Mouse (Mus musculus) CH12.LX (cell line): ENCODE measurements around the gene Hivep2. TPM values are rescaled to one million over a fixed set of nuclear protein-coding genes. Genes with fewer than 3 reads are reported as not detected.

ENCODE experiments used
- DNase-seq: peaks from one replicate; pipeline ENCODE4 v3.0.0-alpha.2; 2013; ENCODE audit errors: extremely low read depth
- H3K27ac ChIP-seq: 2 replicates; pipeline ENCODE4 v1.5.1; 2012; ENCODE audit warnings: low read depth, mild to moderate bottlenecking, control low read depth, moderate library complexity; ENCODE audit not compliant: insufficient read depth
- H3K27me3 ChIP-seq: replicated peaks from 2 replicates; pipeline ENCODE3; 2012; ENCODE audit warnings: inconsistent platforms
- H3K36me3 ChIP-seq, 2 experiments: replicated peaks in 1 of 2; 2 replicates each; pipeline versions ENCODE3 to v1.6.1; 2012; ENCODE audit warnings: inconsistent platforms in 1 of 2, low read length in 1 of 2, mild to moderate bottlenecking in 1 of 2, mixed read lengths in 1 of 2, moderate library complexity in 1 of 2; ENCODE audit not compliant: control insufficient read depth in 1 of 2, insufficient read depth in 1 of 2
- H3K4me1 ChIP-seq, 2 experiments: 2 replicates each; pipeline ENCODE4 v1.6.1; 2012; ENCODE audit warnings: inconsistent platforms in 1 of 2, moderate library complexity in 1 of 2; ENCODE audit not compliant: insufficient read depth in 2 of 2, control insufficient read depth in 1 of 2
- H3K4me2 ChIP-seq: 2 replicates; pipeline ENCODE4 v1.6.1; 2012; ENCODE audit warnings: low read depth, mild to moderate bottlenecking, control low read depth; ENCODE audit not compliant: poor library complexity, insufficient read depth, severe bottlenecking
- H3K4me3 ChIP-seq, 3 experiments: fragments of 150-350 bp in 1 of 3; sonication (generic) in 1 of 3; replicated peaks in 1 of 3; 2 replicates each; pipeline versions ENCODE3 to v1.5.1; 2011 to 2012; ENCODE audit warnings: low read depth in 2 of 3, low read length in 2 of 3, mild to moderate bottlenecking in 2 of 3, moderate library complexity in 2 of 3, control low read depth in 1 of 3, improper control_type of control experiment in 1 of 3, inconsistent platforms in 1 of 3, mixed read lengths in 1 of 3; ENCODE audit not compliant: poor library complexity in 1 of 3
- H3K79me2 ChIP-seq: replicated peaks from 2 replicates; pipeline ENCODE4 v1.6.1; 2012; ENCODE audit warnings: mild to moderate bottlenecking, moderate library complexity; ENCODE audit not compliant: control insufficient read depth, poor library complexity, insufficient read depth, severe bottlenecking; ENCODE audit errors: extremely low read depth
- H3K9ac ChIP-seq: 2 replicates; pipeline ENCODE4 v1.6.1; 2012; ENCODE audit warnings: low read depth, mild to moderate bottlenecking, control low read depth, moderate library complexity; ENCODE audit not compliant: insufficient read depth
- H3K9me3 ChIP-seq: replicated peaks from 2 replicates; pipeline ENCODE3; 2012; ENCODE audit warnings: low read length, inconsistent platforms, mixed read lengths
- BHLHE40 ChIP-seq: IDR thresholded peaks from 2 replicates; pipeline ENCODE4 v1.6.1; 2011; ENCODE audit warnings: mild to moderate bottlenecking, low read depth, low read length, improper control_type of control experiment
- CHD1 ChIP-seq: IDR thresholded peaks from 2 replicates; pipeline ENCODE4 v1.6.1; 2012; ENCODE audit warnings: low read depth, low read length, improper control_type of control experiment, inconsistent platforms
- CHD2 ChIP-seq: IDR thresholded peaks from 2 replicates; pipeline ENCODE4 v1.6.1; 2011; ENCODE audit warnings: low read length, improper control_type of control experiment
- CTCF ChIP-seq, 2 experiments: IDR thresholded peaks in 1 of 2; conservative IDR thresholded peaks in 1 of 2; 2 replicates each; pipeline ENCODE4 v1.5.1; 2011 to 2012; ENCODE audit warnings: low read depth in 2 of 2, low read length in 2 of 2, improper control_type of control experiment in 1 of 2, inconsistent platforms in 1 of 2, mild to moderate bottlenecking in 1 of 2, moderate library complexity in 1 of 2
- ELF1 ChIP-seq: IDR thresholded peaks from 2 replicates; pipeline ENCODE4 v1.6.1; 2014; ENCODE audit warnings: low read depth, mild to moderate bottlenecking, inconsistent platforms, low read length, improper control_type of control experiment
- EP300 ChIP-seq: IDR thresholded peaks from 2 replicates; pipeline ENCODE4 v1.6.1; 2011; ENCODE audit warnings: low read length, improper control_type of control experiment
- HCFC1 ChIP-seq: IDR thresholded peaks from 2 replicates; pipeline ENCODE4 v1.6.1; 2012; ENCODE audit warnings: low read depth, mild to moderate bottlenecking, inconsistent platforms, low read length, improper control_type of control experiment
- IRF4 ChIP-seq: IDR thresholded peaks from 2 replicates; pipeline ENCODE4 v1.6.1; 2014; ENCODE audit warnings: low read depth, mild to moderate bottlenecking, inconsistent platforms, low read length, improper control_type of control experiment
- JUN ChIP-seq: IDR thresholded peaks from 2 replicates; pipeline ENCODE4 v1.6.1; 2011; ENCODE audit warnings: low read depth, mild to moderate bottlenecking, low read length, improper control_type of control experiment, moderate library complexity; ENCODE audit not compliant: insufficient read depth
- MAZ ChIP-seq: IDR thresholded peaks from 2 replicates; pipeline ENCODE4 v1.6.1; 2012; ENCODE audit warnings: low read depth, mild to moderate bottlenecking, inconsistent platforms, low read length, improper control_type of control experiment, moderate library complexity
- MXI1 ChIP-seq: IDR thresholded peaks from 2 replicates; pipeline ENCODE4 v1.6.1; 2011; ENCODE audit warnings: mild to moderate bottlenecking, low read depth, low read length, improper control_type of control experiment
- NELFE ChIP-seq: IDR thresholded peaks from 2 replicates; pipeline ENCODE4 v1.6.1; 2011; ENCODE audit warnings: low read depth, low read length, improper control_type of control experiment
- PAX5 ChIP-seq: IDR thresholded peaks from 2 replicates; pipeline ENCODE4 v1.6.1; 2012; ENCODE audit warnings: low read length, inconsistent platforms, mixed read lengths
- POLR2A ChIP-seq: IDR thresholded peaks from 2 replicates; pipeline ENCODE4 v1.6.1; 2011; ENCODE audit warnings: low read depth, mild to moderate bottlenecking, improper control_type of control experiment, low read length
- POLR2AphosphoS2 ChIP-seq: IDR thresholded peaks from 2 replicates; pipeline ENCODE4 v1.6.1; 2011; ENCODE audit warnings: low read depth, low read length, improper control_type of control experiment
- SIN3A ChIP-seq: IDR thresholded peaks from 2 replicates; pipeline ENCODE4 v1.6.1; 2012; ENCODE audit warnings: low read length, improper control_type of control experiment, inconsistent platforms
- TCF12 ChIP-seq: IDR thresholded peaks from 2 replicates; pipeline ENCODE4 v1.6.1; 2014; ENCODE audit warnings: low read depth, mild to moderate bottlenecking, inconsistent platforms, low read length, improper control_type of control experiment
- ZC3H11A ChIP-seq: IDR thresholded peaks from 2 replicates; pipeline ENCODE4 v1.6.1; 2012; ENCODE audit warnings: low read depth, mild to moderate bottlenecking, inconsistent platforms, low read length, improper control_type of control experiment
- ZMIZ1 ChIP-seq: IDR thresholded peaks from 2 replicates; pipeline ENCODE4 v1.6.1; 2012; ENCODE audit warnings: low read depth, mild to moderate bottlenecking, inconsistent platforms, low read length, improper control_type of control experiment
- ZNF384 ChIP-seq: IDR thresholded peaks from 2 replicates; pipeline ENCODE4 v1.6.1; 2012; ENCODE audit warnings: low read depth, low read length, improper control_type of control experiment, inconsistent platforms
- dilution Hi-C: fragments of 300-500 bp; cut with MboI; formaldehyde crosslinking; loops from 2 replicates; pipeline ENCODE4 v1.14.3; 2020; ENCODE audit warnings: low sequenced_read_pairs; ENCODE audit not compliant: extremely low pct_unique_long_range_greater_than_20kb, extremely low pct_ligation_motif_present
- in situ Hi-C: fragments of 300-500 bp; cut with MboI; formaldehyde crosslinking; loops from 3 replicates; pipeline ENCODE4 v1.14.3; 2019; ENCODE audit warnings: low sequenced_read_pairs, low pct_ligation_motif_present, low pct_unique_long_range_greater_than_20kb, mixed read lengths
- polyA plus RNA-seq: library from polyadenylated mRNA; unstranded; fragments of >175 nt; gene quantifications from 2 replicates; pipeline ENCODE4 v1.2.1, GENCODE M21; 2012; ENCODE audit warnings: low read depth; ENCODE audit not compliant: insufficient read length
- total RNA-seq, 2 experiments: library from RNA; depleted of rRNA; stranded (reverse); fragments of 300-350 nt in 1 of 2; fragments of >200 nt in 1 of 2; gene quantifications; 2 replicates each; pipeline ENCODE4 v1.2.3; 2012 to 2014

Gene Hivep2
- total and polyA plus RNA-seq, 3 experiments: 0.59 to 2.7 (median 1.4) TPM

DNA sequence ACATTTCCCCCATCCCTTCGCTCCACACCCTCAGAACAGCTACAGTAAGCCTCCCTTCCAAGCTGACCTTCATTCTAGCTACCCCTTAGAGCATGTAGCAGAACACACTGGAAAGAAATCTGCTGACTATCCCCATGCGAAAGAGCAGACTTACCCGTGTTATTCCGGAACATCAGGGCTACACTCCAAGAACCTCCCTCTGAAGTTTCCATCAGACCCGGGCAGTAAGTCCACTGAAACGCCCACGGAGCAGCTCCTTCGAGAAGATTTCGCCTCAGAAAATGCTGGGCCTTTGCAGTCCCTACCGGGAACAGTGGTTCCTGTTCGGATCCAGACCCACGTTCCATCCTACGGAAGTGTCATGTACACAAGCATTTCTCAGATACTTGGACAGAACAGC, 165.4 kb downstream of the Hivep2 start:
- in situ Hi-C loops (no loop called here), dilution Hi-C loops (no loop called here)
- H3K4me2 ChIP-seq: no peak overlapping the region
- TF ChIP-seq ZMIZ1 (no peak), MXI1 (no peak), IRF4 (no peak), POLR2A (no peak), ZNF384 (no peak)
- TF ChIP-seq, all 38 proteins: peak for 0
- no peak overlapping the region for H3K4me3 ChIP-seq
- H3K27ac ChIP-seq: no peak overlapping the region
- no peaks in the 10 kb centered on the region for H3K79me2 ChIP-seq
- peaks cover 0 to 5% of the 10 kb centered on the region in 2 experiments; a peak in 2 of 4 replicates for H3K4me1 ChIP-seq
- H3K27me3 ChIP-seq: no peaks in the 10 kb centered on the region
- no peak overlapping the region for H3K9ac ChIP-seq
- peaks cover 9 to 41% of the 10 kb centered on the region in 2 experiments for H3K36me3 ChIP-seq
- H3K9me3 ChIP-seq: no peaks in the 10 kb centered on the region
- DNase-seq: no peak

DNA sequence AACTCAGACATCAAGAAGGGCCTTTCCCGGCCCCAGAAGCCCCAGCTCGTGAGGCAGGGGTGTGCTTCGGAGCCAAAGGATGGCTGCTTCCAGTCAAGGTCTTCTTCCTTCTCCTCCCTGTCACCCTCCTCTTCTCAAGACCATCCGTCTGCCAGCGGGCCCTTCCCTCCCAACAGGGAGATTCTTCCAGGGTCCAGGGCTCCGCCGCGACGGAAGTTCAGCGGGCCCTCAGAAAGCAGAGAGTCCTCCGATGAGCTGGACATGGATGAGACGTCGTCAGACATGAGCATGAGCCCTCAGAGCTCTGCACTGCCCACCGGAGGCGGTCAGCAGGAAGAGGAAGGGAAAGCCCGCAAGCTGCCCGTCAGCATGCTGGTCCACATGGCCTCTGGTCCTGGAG, 166.2 kb downstream of the Hivep2 start:
- no peak overlapping the region for H3K9ac ChIP-seq
- no peak overlapping the region for H3K4me2 ChIP-seq
- in situ Hi-C loops (no loop called here), dilution Hi-C loops (no loop called here)
- no peak overlapping the region for H3K27ac ChIP-seq
- peaks cover 0 to 5% of the 10 kb centered on the region in 2 experiments; a peak in 2 of 4 replicates for H3K4me1 ChIP-seq
- H3K4me3 ChIP-seq: no peak overlapping the region
- no peaks in the 10 kb centered on the region for H3K79me2 ChIP-seq
- no peaks in the 10 kb centered on the region for H3K9me3 ChIP-seq
- TF ChIP-seq CTCF (conservative IDR thresholded peaks at IDR 0.05 in 1 of 2, IDR thresholded peaks at IDR 0.05 in 1 of 2; ENCODE audit: low read depth in 2 of 2, low read length in 2 of 2): 0 out of 4 replicates have a peak, but pooled peaks of 1 of the 2 experiments have one; percentile 1
- TF ChIP-seq JUN: no peak
- no peak for DNase-seq
- peaks cover 9 to 41% of the 10 kb centered on the region in 2 experiments for H3K36me3 ChIP-seq
- no peaks in the 10 kb centered on the region for H3K27me3 ChIP-seq

- DNase-seq: no peak
- in situ Hi-C loops (no loop called here), dilution Hi-C loops (no loop called here)
Observed at GRCm38 (mm10) chr10:14132937-14133336, 167.1 kb downstream of the Hivep2 start.

More at GRCm38 (mm10) chr10:14132937-14133336, 167.1 kb downstream of the Hivep2 start:
- Histone ChIP-seq H3K36me3 (peaks cover 9 to 38% of the 10 kb centered on the region in 2 experiments), H3K4me2 (no peak overlapping the region), H3K27me3 (no peaks in the 10 kb centered on the region), H3K4me3 (no peak overlapping the region), H3K79me2 (no peaks in the 10 kb centered on the region), H3K9me3 (no peaks in the 10 kb centered on the region), H3K27ac (no peak overlapping the region), H3K4me1 (peaks cover 0 to 5% of the 10 kb centered on the region in 2 experiments; a peak in 2 of 4 replicates), H3K9ac (no peak overlapping the region)
- TF ChIP-seq HCFC1 (no peak), CHD2 (no peak), ZC3H11A (no peak), EP300 (no peak), TCF12 (no peak), CTCF (conservative IDR thresholded peaks at IDR 0.05 in 1 of 2, IDR thresholded peaks at IDR 0.05 in 1 of 2; ENCODE audit: low read depth in 2 of 2, low read length in 2 of 2) (no peak), SIN3A (no peak), NELFE (no peak), POLR2AphosphoS2 (no peak), BHLHE40 (no peak), MAZ (no peak), PAX5 (no peak), ZNF384 (no peak), CHD1 (no peak), ELF1 (no peak)
